ENCODE assay signal across 23 mouse cellular contexts in genomic region chr17:84372411-84373045, GRCm38 (mm10).
DNase-seq lines count a peak whose midpoint lies in the region; ATAC-seq lines count a peak whose summit lies in the region.
"Had no signal": no experiment of that assay in that cellular context is flagged by ENCODE, and none has a peak within 500 bp of the region (broad histone marks: within the 10 kb centered on the region; RNA-seq: fewer than 3 reads in every experiment).

No protein-coding gene starts in this region.

- 67% methylated on average over 6 of the region's 6 CpGs for WGBS in heart, embryonic 15.5 days

- peak; percentile 64 to 73 for DNase-seq in cerebellum, postnatal 10 days
- DNase-seq in cerebellum, adult 9-11 months = no peak
- no peak for DNase-seq in heart, adult 9 months (ENCODE audit: low spot score in 2 of 2)
- DNase-seq in testis, postnatal 10 days (ENCODE audit: low spot score) = peak; percentile 29
- DNase-seq in testis, postnatal 14 days (ENCODE audit: low spot score) = no peak
- no peak for DNase-seq in kidney, postnatal 14 days
- DNase-seq in thymus, postnatal 4 days = no peak
- DNase-seq: adrenal gland, postnatal 14 days; B cell, adult 2 months; cerebellum, adult 18-20 months; cerebellum, postnatal 25 days; gastrocnemius, adult 2 months; gastrocnemius, postnatal 25 days; heart, postnatal 4 days had no signal

- H3K4me3 ChIP-seq in heart, embryonic 15.5 days = no peak overlapping the region
- H3K4me3 ChIP-seq: embryonic facial prominence, embryonic 13.5 days; gastrocnemius, adult 2 months; hindbrain, embryonic 12.5 days had no signal

- H3K36me3 ChIP-seq in heart, embryonic 15.5 days = no peaks in the 10 kb centered on the region
- H3K36me3 ChIP-seq: hindbrain, embryonic 12.5 days had no signal

- peak overlapping the region; percentile 25 for H3K27ac ChIP-seq in heart, embryonic 15.5 days
- H3K27ac ChIP-seq: embryonic facial prominence, embryonic 13.5 days; gastrocnemius, adult 2 months; hindbrain, embryonic 12.5 days had no signal

- H3K4me2 ChIP-seq in heart, embryonic 15.5 days = no peak overlapping the region
- H3K4me2 ChIP-seq: embryonic facial prominence, embryonic 13.5 days; heart, embryonic 11.5 days; hindbrain, embryonic 12.5 days had no signal

- no peak overlapping the region for H3K9ac ChIP-seq in heart, embryonic 15.5 days
- H3K9ac ChIP-seq: embryonic facial prominence, embryonic 13.5 days; hindbrain, embryonic 12.5 days had no signal

- no peaks in the 10 kb centered on the region for H3K9me3 ChIP-seq in heart, embryonic 15.5 days (replicated peaks)
- H3K9me3 ChIP-seq: embryonic facial prominence, embryonic 13.5 days; G1E; hindbrain, embryonic 12.5 days had no signal

- ATAC-seq in heart, embryonic 15.5 days (replicated peaks; ENCODE audit: insufficient number of reproducible peaks, insufficient read depth, low FRiP score, low read depth) = no peak
- ATAC-seq: CD4-positive, CD25-positive, alpha-beta regulatory T cell, adult 4 months; forebrain, embryonic 14.5 days; hindbrain, embryonic 16.5 days; inflammation-experienced regulatory T-cells, adult 6 months had no signal

- H3K4me1 ChIP-seq in heart, embryonic 15.5 days (replicated peaks) = peaks cover 33% of the 10 kb centered on the region
- H3K4me1 ChIP-seq: hindbrain, embryonic 12.5 days had no signal

- no peaks in the 10 kb centered on the region for H3K27me3 ChIP-seq in heart, embryonic 15.5 days
- H3K27me3 ChIP-seq: embryonic facial prominence, embryonic 13.5 days; hindbrain, embryonic 12.5 days had no signal

Comparison
In these comparisons a context has a peak if more than half of its experiments do, and no peak if none do; other contexts are left out.
1. DNase-seq: peak in cerebellum, postnatal 10 days (2 of 2) and testis, postnatal 10 days (single experiment); none in cerebellum, adult 9-11 months (single experiment), heart, adult 9 months (0 of 2), testis, postnatal 14 days (single experiment), kidney, postnatal 14 days (single experiment) and thymus, postnatal 4 days (single experiment).